Mouse (Mus musculus) megakaryocyte, embryonic 14.5 days (primary cell): ENCODE measurements around the gene Cdrt4. TPM values are rescaled to one million over a fixed set of nuclear protein-coding genes. Genes with fewer than 3 reads are reported as not detected.

Experiments used
- H3K27me3 ChIP-seq: replicated peaks from 2 replicates; pipeline ENCODE3; 2012; ENCODE audit warnings: inconsistent platforms
- H3K36me3 ChIP-seq: replicated peaks from 2 replicates; pipeline ENCODE3; 2012; ENCODE audit warnings: low read length, inconsistent platforms, mixed read lengths
- H3K4me1 ChIP-seq: 2 replicates; pipeline ENCODE4 v1.6.1; 2012; ENCODE audit warnings: inconsistent platforms
- H3K4me3 ChIP-seq: replicated peaks from 2 replicates; pipeline ENCODE3; 2012; ENCODE audit warnings: moderate library complexity, mild to moderate bottlenecking, inconsistent platforms
- H3K9me3 ChIP-seq: 2 replicates; pipeline ENCODE4 v1.6.1; 2012; ENCODE audit warnings: inconsistent platforms
- FLI1 ChIP-seq: IDR thresholded peaks from 2 replicates; pipeline ENCODE4 v1.6.1; 2012; ENCODE audit warnings: low read length, inconsistent platforms, mixed read lengths
- GATA1 ChIP-seq: IDR thresholded peaks from 3 replicates; pipeline ENCODE4 v1.6.1; 2012; ENCODE audit warnings: mixed read lengths, low read length, inconsistent platforms, borderline replicate concordance
- polyA plus RNA-seq: library from polyadenylated mRNA; stranded (reverse); fragments of >175 nt; gene quantifications from 2 replicates; pipeline ENCODE4 v1.2.3, GENCODE M21; 2012; ENCODE audit warnings: low replicate concordance; ENCODE audit not compliant: insufficient read depth

The Cdrt4 gene
- not detected in 2 replicates for polyA plus RNA-seq

GRCm38 (mm10) chr11:62951012-62951411 is at the start of gene Cdrt4:
TSS of gene Cdrt4 (plus strand) at chr11:62951193.
- peaks cover 6% of the 10 kb centered on the region for H3K27me3 ChIP-seq
- TF ChIP-seq GATA1 (no peak), FLI1 (no peak)
- H3K36me3 ChIP-seq: no peaks in the 10 kb centered on the region
- no peaks in the 10 kb centered on the region for H3K9me3 ChIP-seq
- H3K4me3 ChIP-seq: no peak within 1 kb of the TSS
- no peaks in the 10 kb centered on the region for H3K4me1 ChIP-seq

- Histone ChIP-seq H3K4me3 (no peak overlapping the region), H3K4me1 (no peaks in the 10 kb centered on the region), H3K9me3 (peaks cover 15% of the 10 kb centered on the region), H3K36me3 (peaks cover 16% of the 10 kb centered on the region), H3K27me3 (peaks cover 14% of the 10 kb centered on the region)
- TF ChIP-seq GATA1: no peak
- no peak for TF ChIP-seq FLI1
Measured at GRCm38 (mm10) chr11:62901699-62902323, 49.2 kb upstream of the Cdrt4 start.

DNA sequence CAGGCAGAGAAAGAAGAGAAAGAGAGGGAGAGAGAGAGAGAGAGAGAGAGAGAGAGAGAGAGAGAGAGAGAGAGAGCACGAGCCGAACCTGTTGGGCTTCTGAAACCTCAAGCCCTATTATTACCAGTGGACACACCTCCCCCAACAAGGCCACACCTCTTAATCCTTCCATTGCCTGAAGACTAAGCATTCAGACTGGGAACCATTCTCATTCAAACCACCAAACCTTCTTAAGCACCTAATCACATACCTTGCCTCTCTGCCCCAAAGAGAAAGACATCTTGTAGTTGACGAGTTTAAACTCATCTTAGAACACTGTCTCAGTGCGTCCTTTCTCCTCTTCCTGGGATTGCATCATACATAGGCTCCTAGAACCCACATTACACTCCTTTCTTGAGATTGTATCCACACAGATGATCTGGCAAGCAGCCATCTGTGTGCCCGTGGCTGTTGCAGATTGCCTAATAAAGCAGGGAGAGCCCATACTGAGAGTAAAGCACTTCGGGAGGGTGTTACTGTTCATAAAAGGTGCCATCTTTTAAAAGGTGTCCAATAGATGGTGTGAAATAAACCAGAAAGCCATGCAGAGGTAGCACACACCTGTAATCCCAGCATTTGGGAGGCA is 47.0 kb upstream of the Cdrt4 start:
- TF ChIP-seq GATA1 (no peak), FLI1 (no peak)
- no peak overlapping the region for H3K4me3 ChIP-seq
- no peaks in the 10 kb centered on the region for H3K36me3 ChIP-seq
- H3K9me3 ChIP-seq: peaks cover 15% of the 10 kb centered on the region
- H3K27me3 ChIP-seq: peaks cover 14% of the 10 kb centered on the region
- no peaks in the 10 kb centered on the region for H3K4me1 ChIP-seq

DNA sequence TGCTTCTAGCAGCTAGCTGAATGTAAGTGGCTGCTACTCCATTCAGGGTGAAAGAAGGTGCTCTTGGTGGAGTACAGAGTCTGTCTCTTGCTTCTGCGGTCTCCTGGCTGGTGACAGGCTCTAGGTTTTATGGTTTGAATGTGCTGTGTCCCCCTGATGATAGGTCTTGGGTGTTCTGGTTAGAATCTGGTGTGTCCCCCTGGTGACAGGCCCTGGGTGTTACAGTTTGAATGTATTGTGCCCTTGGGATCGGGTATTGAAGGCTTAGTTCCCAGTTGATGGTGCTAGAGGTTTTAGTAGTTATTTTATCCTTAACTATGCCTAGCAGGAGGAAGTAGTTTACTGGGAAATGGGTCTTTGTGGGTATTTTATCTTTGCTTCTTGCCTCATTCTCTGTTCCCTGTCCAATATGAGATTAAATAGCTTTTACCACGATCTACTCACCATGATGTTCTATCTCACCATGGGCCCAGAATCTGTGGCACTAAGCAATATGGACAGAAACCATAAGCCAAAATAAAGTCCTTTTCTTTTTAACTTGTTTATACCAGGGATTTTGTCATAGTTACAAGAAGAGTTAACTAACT is 41.2 kb upstream of the Cdrt4 start:
- Histone ChIP-seq H3K27me3 (peaks cover 14% of the 10 kb centered on the region), H3K4me1 (peaks cover 14% of the 10 kb centered on the region), H3K9me3 (peaks cover 22% of the 10 kb centered on the region), H3K4me3 (no peak overlapping the region), H3K36me3 (no peaks in the 10 kb centered on the region)
- no peak for TF ChIP-seq FLI1
- no peak for TF ChIP-seq GATA1

DNA sequence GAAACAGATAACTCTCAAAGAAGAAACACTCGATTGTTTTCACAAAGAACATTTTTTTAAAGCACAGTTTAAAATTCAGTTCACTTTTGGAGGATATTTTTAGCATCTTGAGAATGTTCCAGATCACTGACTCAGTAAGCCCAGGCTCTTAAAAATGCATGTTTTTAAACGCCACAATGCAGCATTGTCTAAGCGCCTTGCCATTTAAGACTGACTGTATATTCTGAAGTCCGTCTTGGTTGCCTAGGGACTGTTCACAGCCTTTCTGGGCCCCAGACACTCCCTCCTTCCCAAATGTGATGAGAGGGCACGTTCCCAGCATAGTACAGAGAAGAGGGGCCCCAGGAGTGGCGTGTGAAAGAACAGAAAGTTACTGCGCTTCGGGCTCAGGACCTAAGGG is 39.6 kb upstream of the Cdrt4 start:
- Histone ChIP-seq H3K27me3 (peaks cover 21% of the 10 kb centered on the region), H3K9me3 (peaks cover 7% of the 10 kb centered on the region), H3K4me3 (no peak overlapping the region), H3K36me3 (no peaks in the 10 kb centered on the region), H3K4me1 (peaks cover 14% of the 10 kb centered on the region)
- no peak for TF ChIP-seq FLI1
- TF ChIP-seq GATA1: no peak

DNA sequence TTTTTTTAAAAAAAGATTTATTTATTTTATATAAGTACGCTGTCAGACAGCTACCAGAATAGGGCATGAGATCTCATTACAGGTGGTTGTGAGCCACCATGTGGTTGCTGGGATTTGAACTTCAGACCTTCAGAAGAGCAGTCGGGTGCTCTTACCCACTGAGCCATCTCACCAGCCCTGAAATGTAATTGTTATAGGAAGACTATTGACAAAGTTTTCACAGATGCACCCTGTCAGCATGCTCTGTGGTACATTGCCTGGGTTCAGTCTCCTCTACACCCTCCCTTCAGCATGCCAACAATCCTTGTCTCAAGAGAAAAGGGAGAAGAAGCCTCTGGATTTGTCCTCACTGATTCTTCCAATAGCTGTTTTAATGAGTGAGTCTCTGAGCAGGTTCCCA is 37.9 kb upstream of the Cdrt4 start:
- Histone ChIP-seq H3K27me3 (peaks cover 35% of the 10 kb centered on the region), H3K9me3 (peaks cover 11% of the 10 kb centered on the region), H3K4me1 (peaks cover 14% of the 10 kb centered on the region), H3K4me3 (no peak overlapping the region), H3K36me3 (no peaks in the 10 kb centered on the region)
- TF ChIP-seq FLI1 (no peak), GATA1 (no peak)

GRCm38 (mm10) chr11:62914532-62914931 is 36.5 kb upstream of the Cdrt4 start:
- H3K9me3 ChIP-seq: peaks cover 25% of the 10 kb centered on the region
- H3K27me3 ChIP-seq: peaks cover 44% of the 10 kb centered on the region
- H3K4me3 ChIP-seq: no peak overlapping the region
- peaks cover 11% of the 10 kb centered on the region for H3K4me1 ChIP-seq
- H3K36me3 ChIP-seq: no peaks in the 10 kb centered on the region
- no peak for TF ChIP-seq GATA1
- TF ChIP-seq FLI1: no peak

DNA sequence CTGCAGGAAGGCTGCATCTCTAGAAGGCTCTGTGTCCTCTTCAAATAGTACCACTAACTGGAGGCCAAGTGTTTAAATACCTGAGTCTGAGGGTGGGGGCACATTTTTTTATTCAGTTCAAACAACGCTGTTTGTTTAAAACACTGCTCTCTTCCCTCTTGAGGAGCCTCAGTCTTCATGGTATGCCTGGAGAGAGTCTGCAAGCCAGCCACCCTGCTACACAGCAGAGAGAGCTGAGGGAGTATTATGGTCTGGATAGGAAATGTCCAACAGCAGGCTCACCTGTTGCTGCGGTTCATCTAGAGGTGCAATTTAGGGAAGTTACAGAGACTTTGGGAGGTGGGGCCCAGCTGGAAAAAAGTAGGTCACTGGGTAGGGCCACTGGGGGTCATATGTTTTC is 35.5 kb upstream of the Cdrt4 start:
- TF ChIP-seq FLI1 (no peak), GATA1 (no peak)
- Histone ChIP-seq H3K27me3 (peaks cover 52% of the 10 kb centered on the region), H3K4me3 (no peak overlapping the region), H3K4me1 (peaks cover 2% of the 10 kb centered on the region), H3K36me3 (no peaks in the 10 kb centered on the region), H3K9me3 (peaks cover 26% of the 10 kb centered on the region)

DNA sequence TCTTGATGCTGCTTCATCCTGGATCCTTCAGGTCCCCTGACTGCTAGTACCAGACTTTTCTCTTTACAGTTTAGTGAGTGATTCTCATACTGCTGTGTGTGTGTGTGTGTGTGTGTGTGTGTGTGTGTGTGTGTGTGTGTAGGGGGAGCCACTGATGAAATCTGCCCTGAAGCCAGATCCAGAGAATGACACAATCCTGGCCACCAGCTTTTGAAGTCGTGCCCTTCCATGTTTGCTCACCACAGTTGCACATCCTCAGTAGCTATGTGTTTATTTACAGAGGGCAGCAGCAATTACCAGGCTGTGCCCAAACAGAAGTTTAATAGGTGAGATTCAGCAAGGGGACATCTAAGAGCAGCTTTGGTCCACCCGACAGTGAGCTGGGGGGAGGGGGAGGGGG is 34.2 kb upstream of the Cdrt4 start:
- TF ChIP-seq GATA1 (no peak), FLI1 (no peak)
- peaks cover 7% of the 10 kb centered on the region for H3K4me1 ChIP-seq
- peaks cover 56% of the 10 kb centered on the region for H3K27me3 ChIP-seq
- H3K9me3 ChIP-seq: peaks cover 23% of the 10 kb centered on the region
- no peak overlapping the region for H3K4me3 ChIP-seq
- no peaks in the 10 kb centered on the region for H3K36me3 ChIP-seq
